Mouse (Mus musculus) midbrain, embryonic 11.5 days (tissue): ENCODE measurements at regions not wholly inside any gene's neighbourhood (a gene's known extent, or its start where the extent isn't known, plus 50 kb on each side); places are given as distances from the start of the nearest gene placed in this dataset.

ENCODE experiments used
- ATAC-seq: fragments of 200-750 bp; cut with Nextera tagmentation; 2 replicates; pipeline ENCODE4 v1.8.0; 2017; ENCODE audit warnings: moderate TSS enrichment, moderate library complexity; ENCODE audit not compliant: low FRiP score
- DNase-seq: peaks from one replicate; pipeline ENCODE4 v3.0.0; 2015; ENCODE audit warnings: low spot score; ENCODE audit errors: missing footprints
- H3K27ac ChIP-seq: fragments of 300-500 bp; sonication (generic); 2 replicates; pipeline ENCODE4 v1.5.1; 2014; ENCODE audit warnings: low read depth, low read length
- H3K27me3 ChIP-seq: fragments of 300-500 bp; sonication (generic); 2 replicates; pipeline ENCODE4 v1.6.1; 2014; ENCODE audit warnings: mild to moderate bottlenecking, low read length, moderate library complexity, mixed read lengths; ENCODE audit not compliant: control insufficient read depth, insufficient read depth
- H3K36me3 ChIP-seq: fragments of 300-500 bp; sonication (generic); 2 replicates; pipeline ENCODE4 v1.6.1; 2014; ENCODE audit warnings: mild to moderate bottlenecking, low read length, moderate library complexity, mixed read lengths; ENCODE audit not compliant: control insufficient read depth, insufficient read depth
- H3K4me1 ChIP-seq: fragments of 300-500 bp; sonication (generic); 2 replicates; pipeline ENCODE4 v1.6.1; 2014; ENCODE audit warnings: low read length; ENCODE audit not compliant: control insufficient read depth, insufficient read depth
- H3K4me2 ChIP-seq: fragments of 300-500 bp; sonication (generic); 2 replicates; pipeline ENCODE4 v1.6.1; 2014; ENCODE audit warnings: mild to moderate bottlenecking, moderate library complexity
- H3K4me3 ChIP-seq: fragments of 300-500 bp; sonication (generic); 2 replicates; pipeline ENCODE4 v1.5.1; 2014; ENCODE audit warnings: low read depth, low read length
- H3K9ac ChIP-seq: fragments of 300-500 bp; sonication (generic); 2 replicates; pipeline ENCODE4 v1.6.1; 2014; ENCODE audit warnings: low read length
- H3K9me3 ChIP-seq: fragments of 300-500 bp; sonication (generic); 2 replicates; pipeline ENCODE4 v1.6.1; 2016; ENCODE audit warnings: low read length; ENCODE audit not compliant: control insufficient read depth
- WGBS: fragments of 180-500 bp; shearing (Covaris S2); extraction: QIAGEN DNeasy Blood & Tissue Kit; methylation state at CpG from one replicate; pipeline ENCODE4 v1.1.7; 2014; 5-methylcytosine and 5-hydroxymethylcytosine counted together

GRCm38 (mm10) chr13:73159865-73160264 is 100.4 kb upstream of the Irx4 start:
- ATAC-seq (peak; percentile 65), DNase-seq (no peak)
- Histone ChIP-seq H3K36me3 (no peaks in the 10 kb centered on the region), H3K27ac (no peak overlapping the region; the same call in 1 of the 2 replicates), H3K9me3 (no peaks in the 10 kb centered on the region), H3K27me3 (peaks cover 6% of the 10 kb centered on the region; the same call in 1 of the 2 replicates), H3K4me2 (peak overlapping the region; percentile 39), H3K4me3 (peak overlapping the region; percentile 11), H3K9ac (peak overlapping the region; percentile 56), H3K4me1 (peaks cover 8% of the 10 kb centered on the region)
- 9% methylated on average over 9 of the region's 9 CpGs for WGBS

DNA sequence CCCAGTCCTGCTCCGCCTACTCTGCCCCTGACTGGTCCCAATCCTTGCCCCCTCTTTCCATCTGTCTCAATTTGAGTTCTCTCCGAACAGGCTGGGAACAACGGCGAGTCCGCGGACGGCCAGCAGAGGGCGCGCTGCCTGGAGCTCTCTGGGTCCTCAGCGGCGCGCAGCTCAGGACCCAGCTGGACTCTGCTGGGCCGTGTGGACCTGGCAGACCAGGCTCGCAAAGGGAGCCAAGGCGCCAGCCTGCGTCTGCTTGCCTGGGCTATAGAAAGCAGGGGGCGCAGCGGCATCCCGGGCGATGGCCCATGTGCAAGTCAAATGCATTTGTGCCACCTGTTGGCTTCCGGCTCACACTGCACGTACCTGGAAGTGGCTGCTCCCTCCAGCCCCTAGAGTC is 100.0 kb upstream of the Irx4 start:
- DNase-seq = peak; percentile 100
- H3K4me3 ChIP-seq = peak overlapping the region; percentile 11
- peak; percentile 98 for ATAC-seq
- peak overlapping the region; percentile 56 for H3K9ac ChIP-seq
- H3K27me3 ChIP-seq = peaks cover 6% of the 10 kb centered on the region; the same call in 1 of the 2 replicates
- no peaks in the 10 kb centered on the region for H3K9me3 ChIP-seq
- H3K27ac ChIP-seq = no peak overlapping the region
- WGBS = under 1% methylated on average over 22 of the region's 22 CpGs
- peaks cover 8% of the 10 kb centered on the region for H3K4me1 ChIP-seq
- H3K36me3 ChIP-seq = no peaks in the 10 kb centered on the region
- H3K4me2 ChIP-seq = peak overlapping the region; percentile 39

DNA sequence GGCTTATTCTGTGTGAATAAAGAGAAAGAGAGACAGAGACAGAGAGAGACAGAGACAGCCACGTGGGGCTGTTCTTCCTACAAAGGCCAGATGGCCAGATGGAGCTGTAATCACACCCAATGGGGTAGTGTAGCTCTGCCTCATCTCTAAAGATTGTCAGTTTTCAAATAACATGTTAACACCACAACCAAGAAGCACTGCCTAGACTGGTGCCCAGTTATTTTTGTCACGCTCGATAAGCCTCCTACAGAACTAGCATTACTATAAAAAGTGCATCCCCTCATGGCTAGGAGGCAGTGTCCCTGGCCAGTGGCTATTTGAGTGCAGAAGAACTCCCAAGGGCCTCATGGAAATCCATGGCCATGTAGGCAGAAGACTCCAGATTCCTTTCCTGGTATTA is 90.0 kb upstream of the Irx4 start:
- ATAC-seq (no peak), DNase-seq (no peak)
- no peak overlapping the region for H3K4me3 ChIP-seq
- H3K4me1 ChIP-seq = no peaks in the 10 kb centered on the region
- WGBS = 79% methylated on average over 3 of the region's 3 CpGs
- H3K9me3 ChIP-seq = no peaks in the 10 kb centered on the region
- no peaks in the 10 kb centered on the region for H3K27me3 ChIP-seq
- no peak overlapping the region for H3K27ac ChIP-seq
- H3K4me2 ChIP-seq = no peak overlapping the region
- H3K36me3 ChIP-seq = no peaks in the 10 kb centered on the region
- no peak overlapping the region for H3K9ac ChIP-seq

DNA sequence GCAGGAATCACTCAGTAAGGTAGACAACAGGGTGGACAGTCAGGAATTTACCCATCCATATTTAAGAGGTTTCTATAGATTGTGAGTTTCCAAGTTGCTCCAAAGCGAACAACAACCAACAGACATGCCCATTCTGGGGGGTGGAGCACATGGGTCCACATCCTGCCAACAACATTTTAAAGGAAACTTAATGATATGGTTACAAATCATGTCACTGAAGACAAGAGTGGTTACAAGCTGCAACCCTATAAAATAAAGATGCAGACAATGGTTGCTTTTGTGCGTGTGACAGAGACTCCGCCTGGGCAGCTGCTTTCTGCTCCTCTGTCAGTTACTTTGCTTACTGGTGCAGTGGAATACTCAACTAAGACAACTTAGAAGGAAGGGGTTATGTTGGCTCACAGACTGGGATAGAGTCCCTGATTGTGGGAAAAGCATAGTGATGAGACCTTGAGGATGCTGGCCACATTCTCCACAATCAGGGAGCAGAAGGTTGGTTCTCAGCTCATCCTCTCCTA is 52.3 kb upstream of the Irx4 start:
- H3K27ac ChIP-seq = no peak overlapping the region
- no peaks in the 10 kb centered on the region for H3K27me3 ChIP-seq
- H3K4me1 ChIP-seq = no peaks in the 10 kb centered on the region
- H3K36me3 ChIP-seq = no peaks in the 10 kb centered on the region
- H3K4me2 ChIP-seq = no peak overlapping the region
- no peaks in the 10 kb centered on the region; the same call in 1 of the 2 replicates for H3K9me3 ChIP-seq
- ATAC-seq = no peak
- 86% methylated on average over 3 of the region's 3 CpGs for WGBS
- H3K4me3 ChIP-seq = no peak overlapping the region
- no peak overlapping the region for H3K9ac ChIP-seq
- DNase-seq = no peak
